21 mouse cellular contexts compared by ENCODE assay signal in the genomic region with DNA sequence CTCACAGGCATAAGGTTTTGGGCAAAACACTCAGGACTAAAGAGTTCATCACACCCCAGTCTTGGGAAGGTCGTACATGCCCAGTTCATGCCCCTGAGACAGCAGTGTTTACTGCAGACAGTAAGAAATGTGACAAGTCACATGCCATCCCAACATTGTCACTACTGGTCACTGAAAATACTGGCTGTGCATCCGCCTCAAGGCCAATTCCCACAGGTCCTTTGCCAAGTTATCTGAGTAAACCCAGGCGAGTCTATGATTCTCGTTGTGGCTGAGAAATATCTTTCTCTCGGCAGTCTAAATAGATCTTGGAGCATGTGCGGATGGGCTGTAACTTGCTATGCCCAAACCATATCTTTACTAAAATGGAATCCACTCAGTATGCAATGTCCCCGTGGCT.
DNase-seq lines count a peak whose midpoint lies in the region; ATAC-seq and TF ChIP-seq lines count a peak whose summit lies in the region.
"Had no signal": no experiment of that assay in that cellular context is flagged by ENCODE, and none has a peak within 500 bp of the region (broad histone marks: within the 10 kb centered on the region; RNA-seq: fewer than 3 reads in every experiment).

No protein-coding gene starts in this region.

- no peak; the same call in 1 of the 2 replicates for ATAC-seq in lung, embryonic 14.5 days (ENCODE audit: insufficient read depth)
- ATAC-seq in erythroblast, adult 5-6 weeks (replicated peaks; ENCODE audit: low FRiP score, poor library complexity, severe bottlenecking), result no peak
- ATAC-seq: forebrain, embryonic 15.5 days; hindbrain, postnatal 0 days had no signal

- no peak overlapping the region for H3K4me2 ChIP-seq in lung, embryonic 14.5 days
- H3K4me2 ChIP-seq: forebrain, embryonic 15.5 days; hindbrain, embryonic 13.5 days had no signal

- H3K27ac ChIP-seq in lung, embryonic 14.5 days (ENCODE audit: low read depth), result no peak overlapping the region
- H3K27ac ChIP-seq: embryonic facial prominence, embryonic 10.5 days; forebrain, embryonic 15.5 days; heart, embryonic 10.5 days; hindbrain, embryonic 13.5 days; hindbrain, postnatal 0 days had no signal

- 66% methylated on average over 7 of the region's 7 CpGs for WGBS in lung, embryonic 14.5 days

- no peaks in the 10 kb centered on the region for H3K9me3 ChIP-seq in lung, embryonic 14.5 days (ENCODE audit: low read depth, low read length)
- H3K9me3 ChIP-seq: embryonic facial prominence, embryonic 10.5 days; forebrain, embryonic 15.5 days; heart, embryonic 10.5 days; hindbrain, embryonic 13.5 days had no signal

- peaks cover 3% of the 10 kb centered on the region for H3K4me1 ChIP-seq in lung, embryonic 14.5 days (ENCODE audit: insufficient read depth)
- H3K4me1 ChIP-seq: embryonic facial prominence, embryonic 10.5 days; forebrain, embryonic 15.5 days; hindbrain, embryonic 13.5 days had no signal

- no peak overlapping the region for H3K9ac ChIP-seq in lung, embryonic 14.5 days
- H3K9ac ChIP-seq: forebrain, embryonic 15.5 days; hindbrain, embryonic 13.5 days had no signal

- peak; percentile 29 for DNase-seq in lung, embryonic 14.5 days
- DNase-seq in lung, postnatal 25 days (ENCODE audit: low spot score), result no peak
- DNase-seq in testis, postnatal 14 days (ENCODE audit: low spot score), result peak; percentile 9
- DNase-seq in testis, postnatal 10 days (ENCODE audit: low spot score), result no peak
- DNase-seq in adrenal gland, postnatal 14 days, result peak; percentile 65
- peak; percentile 15 for DNase-seq in lung, postnatal 14 days
- no peak for DNase-seq in right cerebral cortex, postnatal 25 days
- DNase-seq: cerebellum, adult 18-20 months; cerebellum, adult 9-11 months; cerebellum, postnatal 36 days; gastrocnemius, postnatal 10 days; heart, adult 18-20 months; heart, postnatal 14 days had no signal

- no peak overlapping the region for H3K4me3 ChIP-seq in lung, embryonic 14.5 days (ENCODE audit: low read depth, low read length)
- H3K4me3 ChIP-seq: embryonic facial prominence, embryonic 10.5 days; erythroblast, embryonic 14.5 days; forebrain, embryonic 15.5 days; heart, embryonic 10.5 days; hindbrain, embryonic 13.5 days had no signal

- no peaks in the 10 kb centered on the region for H3K27me3 ChIP-seq in lung, embryonic 14.5 days (ENCODE audit: insufficient read depth, low read length)
- H3K27me3 ChIP-seq: CH12.LX; forebrain, embryonic 15.5 days; hindbrain, embryonic 13.5 days had no signal

- no peak for TF ChIP-seq CTCF in lung, embryonic 14.5 days (IDR thresholded peaks at IDR 0.05; ENCODE audit: low read depth)

- no peaks in the 10 kb centered on the region for H3K36me3 ChIP-seq in lung, embryonic 14.5 days (ENCODE audit: insufficient read depth)
- H3K36me3 ChIP-seq: embryonic facial prominence, embryonic 10.5 days; forebrain, embryonic 15.5 days; heart, embryonic 10.5 days; hindbrain, embryonic 13.5 days had no signal

Comparison
In these comparisons a context has a peak if more than half of its experiments do, and no peak if none do; other contexts are left out.
1. DNase-seq: peak in lung, embryonic 14.5 days (single experiment), testis, postnatal 14 days (single experiment), adrenal gland, postnatal 14 days (single experiment) and lung, postnatal 14 days (single experiment); none in lung, postnatal 25 days (single experiment), testis, postnatal 10 days (single experiment) and right cerebral cortex, postnatal 25 days (single experiment).